24 mouse cellular contexts compared by ENCODE assay signal in genomic region chr4:145434071-145434470, GRCm38 (mm10).
A peak's percentile ranks its signal among the peaks of the same experiment; 100 is the strongest.
DNase-seq lines count a peak whose midpoint lies in the region; ATAC-seq lines count a peak whose summit lies in the region.
"Had no signal": no experiment of that assay in that cellular context is flagged by ENCODE, and none has a peak within 500 bp of the region (broad histone marks: within the 10 kb centered on the region; RNA-seq: fewer than 3 reads in every experiment).

No protein-coding gene starts in this region.

- no peaks in the 10 kb centered on the region for H3K27me3 ChIP-seq in heart, embryonic 13.5 days (replicated peaks)
- H3K27me3 ChIP-seq: embryonic facial prominence, embryonic 15.5 days had no signal

- 64% methylated on average over 6 of the region's 6 CpGs for WGBS in heart, embryonic 13.5 days

- H3K9ac ChIP-seq in heart, embryonic 13.5 days: no peak overlapping the region
- H3K9ac ChIP-seq: embryonic facial prominence, embryonic 15.5 days had no signal

- ATAC-seq in heart, embryonic 13.5 days (ENCODE audit: extremely low read depth, insufficient number of reproducible peaks, low FRiP score, low TSS enrichment): 0 out of 2 replicates have a peak, but pooled peaks have one; percentile 23
- ATAC-seq: activated CD4-positive, CD25-positive, alpha-beta regulatory T cell, adult 4 months; CD4-positive, CD25-positive, alpha-beta regulatory T cell, adult 4 months; forebrain, embryonic 14.5 days; hindbrain, postnatal 0 days had no signal

- H3K36me3 ChIP-seq in heart, embryonic 13.5 days: no peaks in the 10 kb centered on the region
- H3K36me3 ChIP-seq: embryonic facial prominence, embryonic 15.5 days; forebrain, embryonic 10.5 days; G1E; heart, embryonic 10.5 days had no signal

- H3K9me3 ChIP-seq in heart, embryonic 13.5 days: peaks cover 53% of the 10 kb centered on the region

- H3K27ac ChIP-seq in heart, embryonic 13.5 days (replicated peaks): no peak overlapping the region
- H3K27ac ChIP-seq: embryonic facial prominence, embryonic 15.5 days; forebrain, embryonic 10.5 days; heart, embryonic 10.5 days; hindbrain, postnatal 0 days had no signal

- intact Hi-C loops in heart, postnatal 36 days (cut with DNase I): no loop called here

- DNase-seq in cerebellum, postnatal 25 days: peak; percentile 2 to 4
- DNase-seq in cerebellum, postnatal 4 days (ENCODE audit: low spot score in 2 of 2): no peak
- DNase-seq in heart, postnatal 36 days: no peak
- peak; percentile 25 for DNase-seq in ovary, adult 18-20 months (ENCODE audit: low spot score)
- no peak for DNase-seq in ovary, postnatal 14 days (ENCODE audit: low spot score)
- peak; percentile 22 for DNase-seq in urinary bladder, postnatal 14 days (ENCODE audit: low spot score)
- DNase-seq in urinary bladder, adult 2 months (ENCODE audit: low spot score): no peak
- DNase-seq: adrenal gland, postnatal 25 days; B cell, adult 2 months; cerebellum, adult 18-20 months; cerebellum, adult 9-11 months; embryo, embryonic 11 days; gastrocnemius, postnatal 10 days; heart, adult 18-20 months had no signal

- H3K4me2 ChIP-seq in heart, embryonic 13.5 days: no peak overlapping the region
- H3K4me2 ChIP-seq: embryonic facial prominence, embryonic 15.5 days had no signal

- H3K4me1 ChIP-seq in heart, embryonic 13.5 days: no peaks in the 10 kb centered on the region
- H3K4me1 ChIP-seq: embryonic facial prominence, embryonic 15.5 days; forebrain, embryonic 10.5 days; heart, embryonic 10.5 days had no signal

- no peak overlapping the region for H3K4me3 ChIP-seq in heart, embryonic 13.5 days
- H3K4me3 ChIP-seq: embryonic facial prominence, embryonic 15.5 days; erythroblast, embryonic 14.5 days; forebrain, embryonic 10.5 days; heart, embryonic 10.5 days had no signal

Comparison
In these comparisons a context has a peak if more than half of its experiments do, and no peak if none do; other contexts are left out.
1. DNase-seq: peak in cerebellum, postnatal 25 days (2 of 2), ovary, adult 18-20 months (single experiment) and urinary bladder, postnatal 14 days (single experiment); none in cerebellum, postnatal 4 days (0 of 2), heart, postnatal 36 days (0 of 2), ovary, postnatal 14 days (single experiment) and urinary bladder, adult 2 months (single experiment).